Mouse (Mus musculus) monocyte, adult 5-6 weeks (primary cell): ENCODE measurements around the gene Cnnm2. TPM values are rescaled to one million over a fixed set of nuclear protein-coding genes. Genes with fewer than 3 reads are reported as not detected.
"Not testable (repeated sequence)": the region's sequence is repeated elsewhere in the genome, so short reads cannot be mapped to it uniquely, and the experiment has no call there.

ENCODE experiments used
- ATAC-seq: fragments of 153-309, 156-312 bp; replicated peaks from 2 replicates; pipeline ENCODE4 v1.8.0; 2017; ENCODE audit warnings: mild to moderate bottlenecking; ENCODE audit not compliant: low TSS enrichment, insufficient number of reproducible peaks, severe bottlenecking, poor library complexity, low FRiP score
- total RNA-seq: library from RNA; stranded (forward); fragments of 200-1000, 200-491, 200-594 nt; gene quantifications from 3 replicates; pipeline ENCODE4 v1.2.3, GENCODE M21; 2017

Cnnm2 gene
- total RNA-seq, 1 experiment from 2014 or later = 2.6 TPM

DNA sequence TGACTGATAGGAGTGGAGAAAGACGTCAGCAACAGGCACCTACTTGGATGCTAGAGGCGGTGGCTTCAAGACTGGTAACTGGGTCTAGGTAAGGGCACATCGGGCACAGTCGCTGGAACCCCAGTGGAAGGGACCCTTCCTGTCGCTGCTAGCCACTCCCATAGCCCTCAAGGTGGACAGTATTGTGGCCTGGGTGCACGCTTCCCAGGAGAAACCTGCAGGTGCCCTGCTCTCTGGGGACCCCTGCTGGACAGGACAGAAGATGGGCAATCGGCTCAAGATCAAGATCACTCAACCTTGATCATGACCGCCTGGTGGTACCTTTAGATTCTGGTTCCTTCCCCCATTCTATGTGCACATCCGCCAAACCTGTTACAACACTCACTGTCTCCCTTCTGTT lies 6.3 kb upstream of the Cnnm2 start:
- ATAC-seq = 0 out of 2 replicates have a peak, but pooled peaks have one; percentile 31

DNA sequence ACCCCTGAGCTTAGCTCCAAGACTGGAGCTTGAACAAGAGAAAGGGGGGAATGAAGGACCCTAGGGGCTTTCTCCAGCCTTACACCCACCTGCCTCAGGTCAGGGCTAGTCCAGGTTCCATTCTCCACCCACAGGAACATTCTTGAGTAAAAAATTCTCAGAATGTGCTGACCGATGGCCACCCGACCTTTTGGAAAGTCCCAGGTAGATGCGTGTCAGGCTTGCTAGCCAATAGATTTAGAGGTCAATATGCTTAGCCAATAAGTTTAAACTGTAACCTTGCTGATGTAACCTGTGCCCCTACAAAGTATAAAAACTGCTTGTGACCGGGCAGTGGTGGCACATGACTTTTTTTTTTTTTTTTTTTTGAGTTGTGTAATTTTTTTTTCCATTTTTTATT lies 5.2 kb upstream of the Cnnm2 start:
- ATAC-seq = no peak

DNA sequence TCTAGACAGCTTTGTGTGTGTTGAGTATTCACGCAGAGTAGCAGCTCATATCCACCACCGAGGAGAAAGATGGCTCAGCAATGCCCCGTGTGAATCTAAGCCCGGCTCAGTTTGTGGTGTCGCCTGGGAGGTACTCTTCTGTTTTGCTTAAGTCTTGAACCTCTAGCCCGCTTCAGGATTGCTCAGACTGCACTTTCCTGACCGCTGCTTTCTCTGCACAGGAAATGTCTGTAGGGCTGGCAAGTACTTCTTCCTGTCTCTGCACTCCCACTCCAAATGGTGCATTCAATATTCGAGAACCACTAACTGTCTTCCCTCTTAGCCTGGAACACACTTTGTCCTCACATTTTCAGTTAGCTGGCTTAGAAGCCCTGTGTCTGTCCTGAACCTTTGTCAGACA lies 2.3 kb upstream of the Cnnm2 start:
- no peak for ATAC-seq

DNA sequence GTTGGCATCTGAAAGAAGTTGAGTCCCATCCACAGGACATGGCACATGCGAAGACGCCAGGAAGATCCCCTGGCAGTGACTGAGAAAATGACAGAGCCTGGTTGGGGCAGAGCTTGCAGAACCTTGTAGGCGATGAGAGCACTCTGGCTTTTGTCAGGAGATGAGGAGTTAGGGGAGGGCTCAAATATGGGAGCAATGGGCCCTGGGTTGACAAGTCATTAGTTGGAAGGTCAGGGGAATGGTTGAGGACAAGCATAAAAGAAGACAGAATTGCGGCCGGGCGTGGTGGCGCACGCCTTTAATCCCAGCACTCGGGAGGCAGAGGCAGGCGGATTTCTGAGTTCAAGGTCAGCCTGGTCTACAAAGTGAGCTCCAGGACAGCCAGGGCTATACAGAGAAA lies 1.5 kb upstream of the Cnnm2 start:
- not testable (repeated sequence) for ATAC-seq

DNA sequence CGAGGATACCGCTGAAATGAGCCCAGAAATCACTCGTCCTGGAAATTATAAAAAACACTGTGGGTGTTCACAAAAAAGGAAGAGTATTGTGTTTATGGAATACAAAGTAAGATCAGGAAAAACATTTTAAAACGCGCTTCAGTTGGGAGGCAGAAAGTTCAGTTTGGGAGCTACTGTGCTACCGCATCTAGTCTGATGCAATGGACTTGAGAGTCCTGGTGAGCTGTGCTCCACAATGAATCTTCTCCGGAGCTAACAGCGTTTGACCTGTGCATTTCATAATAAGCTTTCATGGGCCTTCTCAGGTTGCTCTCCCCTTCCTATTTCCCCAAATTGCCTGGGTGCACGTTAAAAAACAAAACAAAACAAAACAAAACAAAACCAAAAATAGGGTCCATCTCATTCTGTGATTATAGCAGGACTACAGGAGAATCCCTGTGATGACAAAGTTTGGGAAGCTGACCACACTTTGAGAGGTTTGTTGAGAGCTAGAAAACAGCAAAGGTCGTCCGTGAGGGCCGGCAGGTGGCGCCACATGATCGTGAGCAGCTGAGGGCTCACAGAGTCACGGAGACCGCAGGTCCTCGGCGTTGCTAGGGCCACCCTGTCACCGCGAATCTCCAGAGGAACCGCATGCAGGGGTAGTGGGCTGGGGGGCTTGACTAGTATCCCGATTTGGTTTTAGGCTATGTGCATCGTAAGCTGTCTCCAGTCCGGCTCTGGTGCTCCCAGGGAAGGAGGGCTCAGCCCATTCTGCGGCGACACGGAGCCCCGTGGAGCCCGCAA lies 828 bp upstream of the Cnnm2 start:
- peak; percentile 56 for ATAC-seq

DNA sequence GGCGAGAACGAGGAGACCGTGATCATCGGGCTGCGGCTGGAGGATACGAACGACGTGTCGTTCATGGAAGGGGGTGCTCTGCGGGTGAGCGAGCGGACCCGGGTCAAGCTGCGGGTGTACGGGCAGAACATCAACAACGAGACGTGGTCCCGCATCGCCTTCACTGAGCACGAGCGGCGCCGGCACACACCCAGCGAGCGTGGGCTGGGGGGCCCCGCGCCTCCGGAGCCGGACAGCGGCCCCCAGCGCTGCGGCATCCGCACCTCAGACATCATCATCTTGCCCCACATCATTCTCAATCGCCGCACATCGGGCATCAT lies 535 bp downstream of the Cnnm2 start:
- ATAC-seq = no peak

DNA sequence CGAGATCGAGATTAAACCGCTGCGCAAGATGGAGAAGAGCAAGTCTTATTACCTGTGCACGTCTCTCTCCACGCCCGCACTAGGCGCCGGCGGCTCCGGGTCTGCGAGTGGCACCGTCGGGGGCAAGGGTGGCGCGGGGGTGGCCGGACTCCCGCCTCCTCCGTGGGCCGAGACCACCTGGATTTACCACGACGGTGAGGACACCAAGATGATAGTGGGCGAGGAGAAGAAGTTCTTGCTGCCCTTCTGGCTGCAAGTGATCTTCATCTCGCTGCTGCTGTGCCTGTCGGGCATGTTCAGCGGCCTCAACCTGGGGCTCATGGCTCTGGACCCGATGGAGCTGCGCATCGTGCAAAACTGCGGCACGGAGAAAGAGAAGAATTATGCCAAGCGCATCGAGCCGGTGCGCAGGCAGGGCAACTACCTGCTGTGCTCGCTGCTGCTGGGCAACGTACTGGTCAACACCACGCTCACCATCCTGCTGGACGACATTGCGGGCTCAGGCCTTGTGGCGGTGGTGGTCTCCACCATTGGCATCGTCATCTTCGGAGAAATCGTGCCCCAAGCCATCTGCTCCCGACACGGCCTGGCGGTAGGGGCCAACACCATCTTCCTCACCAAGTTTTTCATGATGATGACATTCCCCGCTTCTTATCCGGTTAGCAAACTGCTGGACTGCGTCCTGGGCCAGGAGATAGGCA lies 1.0 kb downstream of the Cnnm2 start:
- no peak for ATAC-seq

DNA sequence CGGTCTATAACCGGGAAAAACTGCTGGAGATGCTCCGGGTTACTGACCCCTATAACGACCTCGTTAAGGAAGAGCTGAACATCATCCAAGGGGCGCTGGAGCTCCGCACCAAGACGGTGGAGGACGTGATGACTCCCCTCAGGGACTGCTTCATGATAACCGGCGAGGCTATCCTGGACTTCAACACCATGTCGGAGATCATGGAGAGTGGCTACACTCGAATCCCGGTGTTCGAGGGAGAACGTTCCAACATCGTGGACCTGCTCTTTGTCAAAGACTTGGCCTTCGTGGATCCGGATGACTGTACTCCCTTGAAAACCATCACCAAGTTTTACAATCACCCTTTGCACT lies 1.6 kb downstream of the Cnnm2 start:
- ATAC-seq = no peak

DNA sequence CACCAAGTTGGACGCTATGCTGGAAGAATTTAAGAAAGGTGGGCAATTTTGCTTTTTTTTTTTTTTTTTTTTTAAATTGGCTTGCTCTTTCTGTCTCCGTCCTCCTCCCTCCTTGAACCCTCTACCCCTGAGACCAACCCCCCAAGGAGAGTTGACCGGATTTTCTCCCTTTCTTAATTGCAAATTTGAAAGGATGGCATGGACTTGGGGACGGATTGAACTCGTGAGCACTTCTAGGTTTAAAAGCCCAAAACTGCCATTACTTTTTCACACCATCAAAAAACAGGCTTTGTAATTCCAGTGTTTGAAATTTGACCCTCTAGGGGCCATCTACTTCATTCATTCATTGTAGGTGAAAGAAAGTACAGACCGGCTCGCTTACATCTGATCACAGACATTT lies 2.0 kb downstream of the Cnnm2 start:
- ATAC-seq = no peak

DNA sequence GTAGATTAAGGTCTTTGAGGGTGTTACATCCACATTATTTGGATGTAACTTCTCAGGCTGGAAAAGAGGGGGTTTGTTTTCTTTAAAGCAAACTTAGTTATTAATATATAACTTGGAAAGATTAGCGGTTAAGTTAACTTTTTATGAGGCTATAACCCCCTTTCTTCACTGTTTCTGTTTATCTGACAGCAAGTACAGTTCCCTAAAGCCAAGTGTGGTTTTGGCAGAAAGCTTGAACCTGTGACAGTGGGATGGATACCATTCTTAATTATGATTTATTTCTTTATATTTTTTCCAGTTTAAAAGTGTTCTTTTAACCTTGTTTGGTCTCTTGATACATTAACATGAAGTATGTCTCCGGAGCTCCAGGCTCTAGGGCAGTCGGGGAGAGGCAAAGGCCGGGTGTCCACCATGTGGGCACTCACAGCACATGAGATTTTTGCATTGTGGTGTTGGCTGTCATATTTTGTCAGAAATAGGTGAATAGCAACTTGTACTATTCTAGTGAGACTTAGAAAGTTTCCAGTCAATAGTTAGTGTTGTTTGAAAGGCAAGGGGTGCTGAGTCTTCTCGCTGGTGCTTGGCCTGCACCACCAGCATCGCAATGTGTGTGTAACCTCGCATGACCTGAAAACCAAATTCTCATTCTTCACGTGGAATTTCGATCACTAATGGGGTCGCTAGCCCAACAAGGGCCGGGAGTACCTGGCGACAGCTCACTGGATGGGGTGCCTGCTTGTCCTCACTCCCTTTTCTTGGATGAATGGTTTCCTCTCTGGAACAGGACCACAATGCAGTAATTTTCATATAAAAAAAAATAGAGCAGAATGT lies 2.8 kb downstream of the Cnnm2 start:
- no peak for ATAC-seq

DNA sequence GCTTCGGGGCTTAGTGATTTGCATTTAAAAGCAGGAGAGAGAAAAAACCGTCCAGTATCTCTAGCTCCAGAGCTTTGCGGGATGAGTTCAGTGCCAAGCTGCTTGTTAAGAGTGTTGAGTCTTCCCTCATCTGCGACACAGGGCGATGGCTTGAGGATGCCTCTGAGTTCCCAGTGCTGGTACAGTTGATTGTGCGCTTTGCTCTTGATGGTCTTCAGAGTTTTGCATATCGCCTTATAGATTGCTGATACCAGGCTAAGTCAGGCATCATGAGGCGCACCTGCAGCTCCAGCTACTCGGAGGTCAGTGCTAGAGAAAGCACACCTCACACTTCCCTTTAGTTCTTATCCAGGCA lies 3.3 kb downstream of the Cnnm2 start:
- no peak for ATAC-seq

DNA sequence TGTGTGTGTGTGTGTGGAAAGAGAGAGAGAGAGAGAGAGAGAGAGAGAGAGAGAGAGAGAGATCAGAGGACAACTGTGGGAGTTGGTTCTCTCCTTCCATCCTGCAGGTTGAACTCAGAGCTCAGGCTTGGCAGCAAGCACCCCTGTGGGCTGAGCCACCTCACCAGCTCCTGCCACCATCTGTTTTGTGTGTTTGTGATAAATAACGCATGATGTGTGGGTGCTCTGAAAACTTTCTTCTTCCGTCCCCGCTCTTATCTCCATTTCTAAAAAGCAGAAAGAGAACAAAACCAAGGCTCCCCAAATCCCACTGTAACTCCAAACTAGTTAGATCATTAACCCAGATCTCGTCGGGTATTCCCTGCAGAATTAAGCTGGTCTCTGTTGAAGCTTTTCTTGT lies 4.7 kb downstream of the Cnnm2 start:
- no peak for ATAC-seq

DNA sequence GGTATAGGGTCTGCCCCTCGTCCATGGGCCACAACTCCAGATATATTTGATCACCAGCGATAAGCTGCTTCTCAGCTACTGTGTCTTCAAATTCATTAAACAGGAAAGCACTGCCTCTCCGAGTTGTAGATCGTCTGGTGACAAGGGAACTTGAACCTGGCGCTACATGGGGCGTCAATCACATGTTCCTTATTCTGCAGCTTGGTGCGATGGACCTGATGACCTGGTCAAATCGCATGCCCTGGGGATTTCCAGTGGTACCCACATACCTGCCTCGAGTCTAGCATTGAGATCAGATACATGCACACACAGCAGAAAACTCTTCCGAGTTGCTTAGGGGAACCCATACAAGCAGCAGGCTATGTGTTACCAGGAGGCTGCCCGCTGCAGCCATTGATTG lies 8.4 kb downstream of the Cnnm2 start:
- no peak for ATAC-seq

DNA sequence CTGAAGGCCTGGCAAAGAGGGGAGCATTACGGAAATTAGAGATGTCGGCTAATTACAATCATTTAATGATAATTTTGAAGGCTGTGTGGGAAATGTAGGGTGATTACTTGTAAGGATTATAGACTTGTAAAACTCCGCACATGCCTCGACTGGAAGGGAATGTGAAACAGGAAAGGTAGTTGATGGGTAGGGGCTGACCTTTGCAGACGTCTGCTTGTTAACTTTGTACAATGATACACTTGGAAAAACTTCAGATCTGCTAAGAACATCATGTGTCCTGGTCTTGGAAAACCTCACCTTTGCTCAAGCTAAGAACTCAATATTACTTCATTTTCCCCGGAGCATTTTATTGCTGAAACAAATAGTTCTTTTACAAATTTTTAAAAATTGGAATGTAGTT lies 10.4 kb downstream of the Cnnm2 start:
- ATAC-seq = no peak

DNA sequence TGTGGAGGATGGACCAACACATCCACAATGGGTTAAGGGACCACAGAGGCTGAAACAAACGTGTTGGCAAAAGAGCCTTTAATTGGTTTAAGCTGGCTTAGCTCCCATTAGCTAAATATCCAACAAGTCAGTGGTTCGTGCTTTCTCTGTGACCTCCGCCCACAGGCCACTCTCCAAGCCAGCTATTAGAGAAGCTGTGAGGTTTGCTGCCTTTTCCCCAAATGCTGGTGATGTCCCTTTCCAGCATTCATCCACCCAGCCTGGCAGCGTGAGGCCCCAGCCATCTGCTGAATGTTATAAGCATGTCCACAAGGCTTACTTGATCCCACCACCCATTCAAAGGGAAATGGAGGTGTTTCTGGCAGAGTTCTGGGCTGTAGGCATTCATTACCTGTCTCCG lies 15.0 kb downstream of the Cnnm2 start:
- ATAC-seq = no peak

DNA sequence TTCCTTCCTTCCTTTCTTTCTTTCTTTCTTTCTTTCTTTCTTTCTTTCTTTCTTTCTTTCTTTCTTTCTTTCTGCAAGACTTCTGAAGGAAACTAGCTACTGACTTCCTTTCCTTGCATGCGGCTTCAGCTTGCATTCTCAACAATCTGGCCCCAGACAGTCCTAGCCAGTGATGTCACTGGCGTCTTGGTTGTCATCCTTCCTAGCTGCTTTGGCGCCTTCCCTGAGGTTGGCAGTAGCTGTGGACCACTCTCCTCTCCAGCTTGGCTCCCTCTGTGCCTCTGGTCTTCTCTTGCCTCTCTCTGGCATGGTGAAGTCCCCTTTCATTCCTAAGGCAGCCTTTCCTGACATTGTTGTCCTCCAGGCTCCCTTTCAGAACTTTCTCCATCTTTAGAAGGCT lies 15.5 kb downstream of the Cnnm2 start:
- ATAC-seq = no peak

DNA sequence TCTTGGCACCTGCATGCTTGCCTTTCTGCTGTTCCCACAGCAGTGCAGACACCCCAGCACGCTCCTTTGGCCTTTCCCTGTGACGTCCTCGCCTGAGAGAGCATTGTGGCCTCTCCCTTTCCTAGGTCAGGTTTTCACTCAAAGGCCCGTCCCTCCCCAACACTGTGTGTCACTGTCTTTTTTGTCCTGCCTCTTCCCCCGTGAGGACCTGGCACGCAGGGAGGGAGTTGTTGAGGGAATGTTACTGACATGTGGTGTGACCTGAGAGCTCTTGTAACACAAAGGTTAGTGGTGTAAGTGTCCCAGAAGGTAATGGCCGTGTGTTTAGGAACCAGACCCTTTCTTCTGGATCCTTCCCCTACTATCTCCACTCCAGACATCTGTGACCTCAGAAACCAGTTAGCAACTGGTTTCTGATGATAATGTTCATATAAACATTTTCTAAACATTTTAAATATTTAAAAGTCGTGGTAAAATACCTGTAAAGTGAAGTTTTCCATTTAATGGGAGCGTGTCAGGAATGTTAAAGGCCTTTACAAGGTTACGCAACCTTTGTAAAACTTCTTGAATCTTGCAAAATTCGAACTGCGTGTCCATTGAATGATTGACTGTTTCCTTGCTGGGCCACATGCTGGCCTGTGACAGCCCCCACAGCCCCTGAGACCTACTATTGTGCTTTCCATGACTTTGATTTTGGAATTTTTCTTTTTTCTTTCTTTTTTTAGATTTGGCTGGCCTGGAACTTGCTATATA lies 16.7 kb downstream of the Cnnm2 start:
- no peak for ATAC-seq

DNA sequence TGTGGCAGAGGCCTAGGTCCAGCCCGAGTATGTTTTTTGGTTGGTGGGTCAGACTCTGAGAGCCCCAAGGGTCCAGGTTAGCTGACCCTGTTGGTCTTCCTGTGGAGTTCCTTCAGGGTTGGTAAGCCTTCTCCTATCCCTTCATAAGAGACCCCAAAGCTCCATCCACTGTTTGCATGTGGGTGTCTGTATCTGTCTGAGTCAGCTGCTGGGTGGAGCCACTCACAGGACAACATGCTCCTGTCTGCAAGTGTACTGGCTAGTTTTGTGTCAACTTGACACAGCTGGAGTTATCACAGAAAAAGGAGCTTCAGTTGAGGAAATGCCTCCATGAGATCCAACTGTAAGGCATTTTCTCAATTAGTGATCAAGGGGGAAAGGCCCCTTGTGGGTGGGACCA lies 17.7 kb downstream of the Cnnm2 start:
- ATAC-seq = not testable (repeated sequence)

DNA sequence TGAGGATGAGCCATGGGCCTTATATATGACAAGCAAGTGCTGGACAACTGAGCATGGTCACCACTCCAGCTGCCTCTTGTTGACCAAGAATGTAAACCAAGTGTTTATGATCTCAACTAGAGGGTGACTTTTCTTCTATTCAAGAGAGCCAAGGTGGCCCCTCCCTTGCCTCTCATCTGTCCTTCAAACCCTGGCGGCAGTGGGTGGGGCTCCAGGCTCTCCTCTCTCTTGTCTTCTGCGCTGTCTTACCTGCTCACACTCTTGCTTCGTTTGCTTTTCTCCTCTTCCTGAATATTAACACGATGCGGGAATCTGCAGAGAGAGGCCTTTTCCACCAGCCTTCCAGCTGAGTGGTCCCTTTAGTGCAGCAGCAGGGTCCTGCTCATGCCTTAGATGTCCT lies 22.6 kb downstream of the Cnnm2 start:
- no peak for ATAC-seq
